8 mouse cellular contexts compared by ENCODE assay signal in genomic region chr10:127081996-127082620, GRCm38 (mm10). TPM values are rescaled to one million over a fixed set of nuclear protein-coding genes. Genes with fewer than 3 reads are reported as not detected.
DNase-seq lines count a peak whose midpoint lies in the region; ATAC-seq and TF ChIP-seq lines count a peak whose summit lies in the region.
"Had no signal": no experiment of that assay in that cellular context is flagged by ENCODE, and none has a peak within 500 bp of the region (broad histone marks: within the 10 kb centered on the region; RNA-seq: fewer than 3 reads in every experiment).

No protein-coding gene starts in this region.

- DNase-seq in brain, embryonic 14.5 days (ENCODE audit: low read depth) = peak; percentile 81
- DNase-seq in midbrain, embryonic 11.5 days (ENCODE audit: low spot score, missing footprints) = peak; percentile 93
- DNase-seq in gastrocnemius, adult 8-10 months (ENCODE audit: low spot score in 2 of 2) = no peak
- DNase-seq in thymus, postnatal 14 days = no peak
- no peak for DNase-seq in spleen, postnatal 10 days (ENCODE audit: low spot score in 2 of 2)

- no peak for TF ChIP-seq POLR2A in brain, embryonic 14.5 days (IDR thresholded peaks at IDR 0.05; ENCODE audit: borderline replicate concordance, extremely low read depth, insufficient read depth, insufficient read length, poor library complexity, severe bottlenecking)

- TF ChIP-seq CTCF in C2C12 (IDR thresholded peaks at IDR 0.05; ENCODE audit: control insufficient read depth, insufficient read depth, insufficient read length) = no peak
- no peak for TF ChIP-seq CTCF in brain, embryonic 14.5 days (IDR thresholded peaks at IDR 0.05; ENCODE audit: borderline replicate concordance, extremely low read depth, insufficient read depth, insufficient read length)

- no peak overlapping the region for H3K27ac ChIP-seq in hindbrain, embryonic 12.5 days
- no peak overlapping the region for H3K27ac ChIP-seq in midbrain, embryonic 11.5 days (ENCODE audit: low read depth, low read length)

- peak; percentile 12; the same call in 1 of the 2 replicates for ATAC-seq in hindbrain, embryonic 12.5 days (ENCODE audit: low FRiP score)
- no peak for ATAC-seq in midbrain, embryonic 11.5 days (ENCODE audit: low FRiP score)

- 24% methylated on average over 8 of the region's 8 CpGs for WGBS in hindbrain, embryonic 12.5 days
- 26% methylated on average over 8 of the region's 8 CpGs for WGBS in midbrain, embryonic 11.5 days

- peak overlapping the region; percentile 97 for H3K4me2 ChIP-seq in hindbrain, embryonic 12.5 days (replicated peaks)
- H3K4me2 ChIP-seq in midbrain, embryonic 11.5 days = peak overlapping the region; percentile 100

- H3K79me2 ChIP-seq in C2C12 (ENCODE audit: control insufficient read depth, insufficient read depth) = no peaks in the 10 kb centered on the region

- peaks cover 4% of the 10 kb centered on the region for H3K27me3 ChIP-seq in C2C12 (ENCODE audit: control insufficient read depth, insufficient read depth, insufficient read length)
- H3K27me3 ChIP-seq in hindbrain, embryonic 12.5 days = peaks cover 79% of the 10 kb centered on the region
- peaks cover 40% of the 10 kb centered on the region for H3K27me3 ChIP-seq in midbrain, embryonic 11.5 days (ENCODE audit: control insufficient read depth, insufficient read depth, low read length)

- no peaks in the 10 kb centered on the region for H3K9me3 ChIP-seq in hindbrain, embryonic 12.5 days (replicated peaks)
- no peaks in the 10 kb centered on the region for H3K9me3 ChIP-seq in midbrain, embryonic 11.5 days (ENCODE audit: control insufficient read depth, low read length)

- H3K9ac ChIP-seq in hindbrain, embryonic 12.5 days = no peak overlapping the region
- H3K9ac ChIP-seq in midbrain, embryonic 11.5 days (ENCODE audit: low read length) = no peak overlapping the region

- no peaks in the 10 kb centered on the region for H3K79me3 ChIP-seq in C2C12 (ENCODE audit: low read depth)

- H3K4me3 ChIP-seq in C2C12 (ENCODE audit: insufficient read depth, poor library complexity, severe bottlenecking) = no peak overlapping the region
- H3K4me3 ChIP-seq in hindbrain, embryonic 12.5 days = peak overlapping the region; percentile 70; the same call in 1 of the 2 replicates
- H3K4me3 ChIP-seq in midbrain, embryonic 11.5 days (ENCODE audit: low read depth, low read length) = no peak overlapping the region

- H3ac ChIP-seq in C2C12 (ENCODE audit: control insufficient read depth, insufficient read length, low read depth) = no peak overlapping the region

- no peaks in the 10 kb centered on the region for H3K36me3 ChIP-seq in C2C12 (ENCODE audit: control insufficient read depth, insufficient read depth)
- no peaks in the 10 kb centered on the region for H3K36me3 ChIP-seq in hindbrain, embryonic 12.5 days
- no peaks in the 10 kb centered on the region for H3K36me3 ChIP-seq in midbrain, embryonic 11.5 days (ENCODE audit: control insufficient read depth, insufficient read depth, low read length)

- peaks cover 46% of the 10 kb centered on the region for H3K4me1 ChIP-seq in hindbrain, embryonic 12.5 days
- peaks cover 36% of the 10 kb centered on the region for H3K4me1 ChIP-seq in midbrain, embryonic 11.5 days (ENCODE audit: control insufficient read depth, insufficient read depth, low read length)

TF ChIP-seq in C2C12, 6 proteins besides CTCF, POLR2A, EP300 and RAD21:
- TF ChIP-seq USF1 (IDR thresholded peaks at IDR 0.05; ENCODE audit: low read depth) = no peak
- TF ChIP-seq MYOG (IDR thresholded peaks at IDR 0.05; ENCODE audit: control insufficient read depth, extremely low read depth, insufficient read length) = no peak
- TF ChIP-seq MYOD1 (IDR thresholded peaks at IDR 0.05; ENCODE audit: control insufficient read depth, insufficient read length, low read depth) = peak; percentile 94
- TF ChIP-seq CEBPB (IDR thresholded peaks at IDR 0.05; ENCODE audit: low read depth) = no peak
- TF ChIP-seq FOSL1 (IDR thresholded peaks at IDR 0.05; ENCODE audit: insufficient read depth, low read length, poor library complexity, severe bottlenecking) = no peak

RNA-seq across cellular contexts. Expression of gene Agap2, which starts 7.0 kb away (rescaled TPM):
- 3.2 TPM for polyA plus RNA-seq in C2C12 (2012; fragmentation: generic; extraction: Trizol)
- 113 and 151 TPM in 2 replicates for polyA plus RNA-seq in brain, embryonic 14.5 days (2012; rRNA removed)
- polyA plus RNA-seq in hindbrain, embryonic 12.5 days (2016; fragmentation: Nextera tagmentation; extraction: Ambion mirVana) = 1.7 and 2.0 TPM in 2 replicates
- polyA plus RNA-seq in midbrain, embryonic 11.5 days (2014; fragmentation: Nextera tagmentation; extraction: Ambion mirVana) = 0.66 and 0.89 TPM in 2 replicates
- total RNA-seq in gastrocnemius, adult 8-10 months (2022) = 1 to 10 TPM in 2 of 4 experiments, under 1 TPM in 2; 0.60 to 1.7 (median 1.0) TPM

RNA-seq across cellular contexts. Expression of gene Tspan31, which starts 12.0 kb away (rescaled TPM):
- 118 TPM for polyA plus RNA-seq in C2C12 (2012; fragmentation: generic; extraction: Trizol)
- 96.5 and 115 TPM in 2 replicates for polyA plus RNA-seq in brain, embryonic 14.5 days (2012; rRNA removed)
- 141 and 148 TPM in 2 replicates for polyA plus RNA-seq in hindbrain, embryonic 12.5 days (2016; fragmentation: Nextera tagmentation; extraction: Ambion mirVana)
- 98.6 and 117 TPM in 2 replicates for polyA plus RNA-seq in midbrain, embryonic 11.5 days (2014; fragmentation: Nextera tagmentation; extraction: Ambion mirVana)
- total RNA-seq in gastrocnemius, adult 8-10 months (2022) = 10 to 100 TPM; 21.0 to 24.9 (median 21.5) TPM

RNA-seq across cellular contexts. Expression of gene Cdk4, which starts 18.8 kb away (rescaled TPM):
- polyA plus RNA-seq in C2C12 (2012; fragmentation: generic; extraction: Trizol) = 714 TPM
- 871 and 1,231 TPM in 2 replicates for polyA plus RNA-seq in brain, embryonic 14.5 days (2012; rRNA removed)
- 1,725 and 1,814 TPM in 2 replicates for polyA plus RNA-seq in hindbrain, embryonic 12.5 days (2016; fragmentation: Nextera tagmentation; extraction: Ambion mirVana)
- polyA plus RNA-seq in midbrain, embryonic 11.5 days (2014; fragmentation: Nextera tagmentation; extraction: Ambion mirVana) = 2,818 and 2,848 TPM in 2 replicates
- total RNA-seq in gastrocnemius, adult 8-10 months (2022) = 10 to 100 TPM; 41.3 to 46.4 (median 43.8) TPM

RNA-seq across cellular contexts. Expression of gene March9, which starts 22.1 kb away (rescaled TPM):
- polyA plus RNA-seq in C2C12 (2012; fragmentation: generic; extraction: Trizol) = 3.0 TPM
- 35.9 and 51.7 TPM in 2 replicates for polyA plus RNA-seq in brain, embryonic 14.5 days (2012; rRNA removed)
- polyA plus RNA-seq in hindbrain, embryonic 12.5 days (2016; fragmentation: Nextera tagmentation; extraction: Ambion mirVana) = 5.4 and 6.1 TPM in 2 replicates
- 3.2 and 3.7 TPM in 2 replicates for polyA plus RNA-seq in midbrain, embryonic 11.5 days (2014; fragmentation: Nextera tagmentation; extraction: Ambion mirVana)
- 1 to 10 TPM in 1 of 4 experiments, under 1 TPM in 3; 0.17 to 1.3 (median 0.76) TPM for total RNA-seq in gastrocnemius, adult 8-10 months (2022)

RNA-seq across cellular contexts. Expression of gene Cyp27b1, which starts 34.1 kb away (rescaled TPM):
- 0.20 TPM for polyA plus RNA-seq in C2C12 (2012; fragmentation: generic; extraction: Trizol)
- polyA plus RNA-seq in brain, embryonic 14.5 days (2012; rRNA removed) = 0.63 and 0.97 TPM in 2 replicates
- 0.25 TPM in 1 of 2 replicates, not detected in the other for polyA plus RNA-seq in hindbrain, embryonic 12.5 days (2016; fragmentation: Nextera tagmentation; extraction: Ambion mirVana)
- not detected in 2 replicates for polyA plus RNA-seq in midbrain, embryonic 11.5 days (2014; fragmentation: Nextera tagmentation; extraction: Ambion mirVana)
- not detected for total RNA-seq in gastrocnemius, adult 8-10 months (2022)
- polyA plus RNA-seq: embryonic facial prominence, embryonic 11.5 days had no signal

Comparison
In these comparisons a context has a peak if more than half of its experiments do, and no peak if none do; other contexts are left out.
1. DNase-seq: peak in brain, embryonic 14.5 days (single experiment) and midbrain, embryonic 11.5 days (single experiment); none in gastrocnemius, adult 8-10 months (0 of 2), thymus, postnatal 14 days (single experiment) and spleen, postnatal 10 days (0 of 2).
2. RNA of gene Agap2, which starts 7.0 kb away (polyA plus RNA-seq): 113 to 151 TPM in brain, embryonic 14.5 days; 3.2 TPM in C2C12 (single experiment), 1.7 to 2.0 TPM in hindbrain, embryonic 12.5 days and 0.66 to 0.89 TPM in midbrain, embryonic 11.5 days; every median in the first group is over 10 times any median in the second.